Mouse (Mus musculus) midbrain, embryonic 16.5 days (tissue): ENCODE measurements around the gene Map4k3. TPM values are rescaled to one million over a fixed set of nuclear protein-coding genes. Genes with fewer than 3 reads are reported as not detected.

ENCODE experiments used
- ATAC-seq: fragments of 200-750 bp; cut with Nextera tagmentation; 2 replicates; pipeline ENCODE4 v1.8.0; 2017; ENCODE audit warnings: moderate TSS enrichment
- H3K27ac ChIP-seq: fragments of 300-500 bp; sonication (generic); 2 replicates; pipeline ENCODE4 v1.5.1; 2014; ENCODE audit warnings: mild to moderate bottlenecking, low read length, mixed read lengths
- H3K27me3 ChIP-seq: fragments of 300-500 bp; sonication (generic); 2 replicates; pipeline ENCODE4 v1.6.1; 2014; ENCODE audit warnings: low read depth, low read length, mixed read lengths; ENCODE audit not compliant: control insufficient read depth, insufficient read depth
- H3K36me3 ChIP-seq: fragments of 300-500 bp; sonication (generic); 2 replicates; pipeline ENCODE4 v1.6.1; 2014; ENCODE audit warnings: mild to moderate bottlenecking, low read length, moderate library complexity, mixed read lengths; ENCODE audit not compliant: control insufficient read depth, insufficient read depth
- H3K4me1 ChIP-seq: fragments of 300-500 bp; sonication (generic); 2 replicates; pipeline ENCODE4 v1.6.1; 2014; ENCODE audit warnings: mild to moderate bottlenecking, low read length, mixed read lengths; ENCODE audit not compliant: control insufficient read depth, insufficient read depth
- H3K4me2 ChIP-seq: fragments of 300-500 bp; sonication (generic); 2 replicates; pipeline ENCODE4 v1.6.1; 2014; ENCODE audit warnings: mild to moderate bottlenecking, low read length, mixed read lengths
- H3K4me3 ChIP-seq: fragments of 300-500 bp; sonication (generic); 2 replicates; pipeline ENCODE4 v1.5.1; 2014; ENCODE audit warnings: low read depth, mild to moderate bottlenecking, low read length, moderate library complexity, mixed read lengths
- H3K9ac ChIP-seq: fragments of 300-500 bp; sonication (generic); 2 replicates; pipeline ENCODE4 v1.6.1; 2014; ENCODE audit warnings: low read depth, low read length, mixed read lengths
- H3K9me3 ChIP-seq: fragments of 300-500 bp; sonication (generic); replicated peaks from 2 replicates; pipeline ENCODE4 v1.6.1; 2014; ENCODE audit warnings: mild to moderate bottlenecking, low read length, mixed read lengths; ENCODE audit not compliant: control insufficient read depth, poor library complexity, severe bottlenecking
- WGBS: fragments of 180-500 bp; shearing (Covaris S2); extraction: QIAGEN DNeasy Blood & Tissue Kit; methylation state at CpG from one replicate; pipeline ENCODE4 v1.1.7; 2014; 5-methylcytosine and 5-hydroxymethylcytosine counted together
- polyA plus RNA-seq: library from polyadenylated mRNA; unstranded; fragments of >200 nt; fragmentation: Nextera tagmentation; extraction: Ambion mirVana; gene quantifications from 2 replicates; pipeline ENCODE4 v1.2.1, GENCODE M21; 2015

The Map4k3 gene
- polyA plus RNA-seq, 1 experiment from 2014 or later = 21.2 TPM

DNA sequence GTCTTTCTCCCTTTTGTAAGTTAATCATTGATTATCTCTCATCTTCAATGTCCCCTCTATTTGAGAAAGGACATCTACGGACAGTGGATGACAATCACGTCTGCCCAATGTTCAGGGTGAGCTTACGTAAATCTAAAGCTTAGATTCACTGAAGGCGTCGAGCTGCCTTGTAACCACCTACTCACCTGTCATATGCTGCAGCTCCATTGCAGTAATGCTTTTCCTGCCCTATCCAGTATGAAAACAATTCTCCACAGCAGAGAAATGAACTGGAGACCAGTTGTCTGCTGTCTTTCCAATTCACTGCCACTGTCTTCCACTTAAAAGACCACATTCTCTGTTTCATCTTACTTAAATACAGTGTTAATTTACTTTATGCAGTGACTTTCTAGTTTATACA lies 68.5 kb downstream of the Map4k3 start:
- H3K4me2 ChIP-seq = no peak overlapping the region
- ATAC-seq = no peak
- H3K9me3 ChIP-seq = no peaks in the 10 kb centered on the region
- H3K36me3 ChIP-seq = peaks cover 7% of the 10 kb centered on the region
- 79% methylated on average over 5 of the region's 5 CpGs for WGBS
- no peak overlapping the region for H3K27ac ChIP-seq
- no peak overlapping the region for H3K4me3 ChIP-seq
- peaks cover 5% of the 10 kb centered on the region; the same call in 1 of the 2 replicates for H3K4me1 ChIP-seq
- no peak overlapping the region for H3K9ac ChIP-seq
- H3K27me3 ChIP-seq = no peaks in the 10 kb centered on the region

GRCm38 (mm10) chr17:80654323-80654722 lies 74.0 kb downstream of the Map4k3 start:
- Histone ChIP-seq H3K36me3 (peaks cover 12% of the 10 kb centered on the region), H3K4me3 (no peak overlapping the region), H3K4me2 (no peak overlapping the region), H3K4me1 (peaks cover 2% of the 10 kb centered on the region; the same call in 1 of the 2 replicates), H3K9me3 (no peaks in the 10 kb centered on the region), H3K27ac (no peak overlapping the region), H3K27me3 (no peaks in the 10 kb centered on the region), H3K9ac (no peak overlapping the region)
- no peak for ATAC-seq
- 93% methylated on average over 3 of the region's 3 CpGs for WGBS

GRCm38 (mm10) chr17:80652740-80653139 lies 75.5 kb downstream of the Map4k3 start:
- Histone ChIP-seq H3K4me1 (peaks cover 2% of the 10 kb centered on the region; the same call in 1 of the 2 replicates), H3K9me3 (no peaks in the 10 kb centered on the region), H3K4me2 (no peak overlapping the region), H3K9ac (no peak overlapping the region), H3K27ac (no peak overlapping the region), H3K36me3 (peaks cover 18% of the 10 kb centered on the region), H3K27me3 (no peaks in the 10 kb centered on the region), H3K4me3 (no peak overlapping the region)
- ATAC-seq = peak; percentile 51; the same call in 1 of the 2 replicates
- WGBS = 59% methylated on average over 6 of the region's 6 CpGs

- Histone ChIP-seq H3K4me1 (no peaks in the 10 kb centered on the region), H3K36me3 (peaks cover 30% of the 10 kb centered on the region), H3K9ac (no peak overlapping the region), H3K9me3 (no peaks in the 10 kb centered on the region), H3K27me3 (no peaks in the 10 kb centered on the region), H3K4me2 (no peak overlapping the region), H3K4me3 (no peak overlapping the region), H3K27ac (no peak overlapping the region)
- no peak for ATAC-seq
- 68% methylated on average over 5 of the region's 5 CpGs for WGBS
These were observed 81.4 kb downstream of the Map4k3 start for GRCm38 (mm10) chr17:80646843-80647242.

DNA sequence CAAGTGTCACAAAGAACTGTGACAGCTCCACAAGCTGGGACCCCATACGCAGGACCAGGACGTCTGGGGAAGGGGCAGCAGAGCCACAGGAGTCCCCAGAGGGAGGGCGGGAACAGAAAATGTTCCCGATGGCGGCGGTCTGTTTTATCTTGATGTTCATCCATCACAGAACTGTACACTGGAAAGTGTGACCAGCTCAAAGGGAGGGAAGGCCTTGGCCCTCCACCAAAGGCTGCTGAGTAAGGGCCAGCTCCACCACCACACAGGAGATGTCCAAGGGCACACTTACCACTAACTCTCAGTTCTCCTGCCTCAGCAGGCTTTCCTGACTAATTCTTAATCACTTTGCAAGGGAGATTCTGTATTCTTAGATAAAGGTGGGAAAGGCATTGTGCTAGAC lies 82.2 kb downstream of the Map4k3 start:
- H3K4me1 ChIP-seq = no peaks in the 10 kb centered on the region
- no peaks in the 10 kb centered on the region for H3K27me3 ChIP-seq
- 90% methylated on average over 6 of the region's 6 CpGs for WGBS
- H3K9ac ChIP-seq = no peak overlapping the region
- ATAC-seq = no peak
- H3K4me2 ChIP-seq = no peak overlapping the region
- H3K9me3 ChIP-seq = no peaks in the 10 kb centered on the region
- H3K4me3 ChIP-seq = no peak overlapping the region
- H3K36me3 ChIP-seq = peaks cover 30% of the 10 kb centered on the region
- H3K27ac ChIP-seq = no peak overlapping the region

GRCm38 (mm10) chr17:80645694-80646034 lies 82.6 kb downstream of the Map4k3 start:
- H3K9ac ChIP-seq = no peak overlapping the region
- ATAC-seq = no peak
- no peak overlapping the region for H3K4me3 ChIP-seq
- no peaks in the 10 kb centered on the region for H3K4me1 ChIP-seq
- WGBS = 92% methylated on average over 8 of the region's 8 CpGs
- no peak overlapping the region for H3K4me2 ChIP-seq
- no peaks in the 10 kb centered on the region for H3K27me3 ChIP-seq
- H3K27ac ChIP-seq = no peak overlapping the region
- peaks cover 30% of the 10 kb centered on the region for H3K36me3 ChIP-seq
- H3K9me3 ChIP-seq = no peaks in the 10 kb centered on the region

DNA sequence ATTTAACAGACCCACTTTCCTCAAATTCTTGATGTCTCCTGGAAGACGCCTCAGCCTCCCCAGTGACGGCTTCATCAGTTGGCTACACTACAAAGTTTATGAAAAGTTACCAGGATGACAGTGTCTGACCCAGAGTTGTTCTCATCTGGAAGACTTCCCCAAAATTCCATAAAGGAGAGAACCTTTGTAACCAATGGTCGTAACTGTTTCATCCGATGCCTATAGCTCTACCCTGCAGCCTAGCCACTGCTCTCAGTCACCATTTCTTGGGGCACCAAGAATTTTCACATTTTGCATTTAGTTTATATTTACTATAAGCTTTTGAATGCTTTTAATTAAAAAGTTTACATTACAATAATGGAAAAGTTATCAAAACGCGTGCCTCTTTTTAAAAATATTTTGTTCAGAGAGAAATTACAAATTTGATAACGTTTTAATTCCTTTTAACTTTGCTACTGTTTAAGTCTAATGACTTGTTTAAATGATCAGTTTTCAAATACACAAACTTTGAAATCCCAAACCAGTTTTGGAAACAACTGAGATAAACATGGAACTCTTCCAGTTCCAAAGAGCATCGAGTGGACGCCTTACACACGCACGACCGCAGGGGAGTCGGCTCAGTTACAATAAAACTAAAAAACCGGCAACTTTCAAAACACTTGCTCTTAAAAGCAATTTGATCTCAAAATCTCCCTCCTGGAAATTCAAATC lies 83.1 kb downstream of the Map4k3 start:
- no peak overlapping the region for H3K4me3 ChIP-seq
- H3K27me3 ChIP-seq = no peaks in the 10 kb centered on the region
- ATAC-seq = no peak
- H3K9ac ChIP-seq = no peak overlapping the region
- no peak overlapping the region for H3K27ac ChIP-seq
- 95% methylated on average over 14 of the region's 14 CpGs for WGBS
- no peaks in the 10 kb centered on the region for H3K9me3 ChIP-seq
- peaks cover 30% of the 10 kb centered on the region for H3K36me3 ChIP-seq
- H3K4me2 ChIP-seq = no peak overlapping the region
- H3K4me1 ChIP-seq = no peaks in the 10 kb centered on the region

DNA sequence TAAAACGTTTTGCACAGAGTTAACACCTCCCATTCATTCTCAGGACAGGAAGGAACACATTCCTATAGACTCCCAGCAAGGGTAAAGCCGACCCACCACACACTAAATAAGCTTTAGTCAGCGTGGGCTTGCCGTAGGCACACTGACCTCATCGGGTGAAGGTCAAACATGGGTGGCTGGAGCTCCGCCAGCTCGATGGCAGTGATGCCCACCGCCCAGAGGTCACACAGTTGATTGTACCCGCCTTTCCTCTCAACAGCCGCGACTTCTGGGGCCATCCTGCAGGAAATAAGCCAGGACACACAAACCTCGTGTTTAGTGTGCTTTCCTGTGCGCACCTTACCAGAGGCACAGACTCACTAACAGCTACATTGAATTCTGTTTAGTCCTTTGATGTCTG lies 83.7 kb downstream of the Map4k3 start:
- Histone ChIP-seq H3K36me3 (peaks cover 32% of the 10 kb centered on the region), H3K9me3 (no peaks in the 10 kb centered on the region), H3K27ac (no peak overlapping the region), H3K9ac (no peak overlapping the region), H3K4me3 (no peak overlapping the region), H3K27me3 (no peaks in the 10 kb centered on the region), H3K4me1 (no peaks in the 10 kb centered on the region), H3K4me2 (no peak overlapping the region)
- no peak for ATAC-seq
- WGBS = 80% methylated on average over 13 of the region's 13 CpGs

- Histone ChIP-seq H3K36me3 (peaks cover 15% of the 10 kb centered on the region), H3K4me3 (no peak overlapping the region), H3K4me1 (no peaks in the 10 kb centered on the region), H3K9ac (no peak overlapping the region), H3K4me2 (no peak overlapping the region), H3K27me3 (no peaks in the 10 kb centered on the region), H3K9me3 (no peaks in the 10 kb centered on the region), H3K27ac (no peak overlapping the region)
- ATAC-seq = no peak
- 58% methylated on average over 8 of the region's 8 CpGs for WGBS
These were observed 90.2 kb downstream of the Map4k3 start for GRCm38 (mm10) chr17:80638121-80638520.
